Mouse (Mus musculus) bone marrow macrophage, adult 2 months (primary cell): ENCODE data around the gene Rc3h1. TPM values are rescaled to one million over a fixed set of nuclear protein-coding genes. Genes with fewer than 3 reads are reported as not detected.
A peak's percentile ranks its signal among the peaks of the same experiment; 100 is the strongest.

Experiments used
- H3K27ac ChIP-seq: 2 replicates; pipeline ENCODE4 v1.5.1; 2012; ENCODE audit warnings: low read depth, low read length; ENCODE audit not compliant: insufficient read depth
- H3K4me1 ChIP-seq: 2 replicates; pipeline ENCODE4 v1.6.1; 2012; ENCODE audit warnings: low read length; ENCODE audit not compliant: control insufficient read depth, insufficient read depth
- H3K4me3 ChIP-seq: 2 replicates; pipeline ENCODE4 v1.5.1; 2012; ENCODE audit warnings: mild to moderate bottlenecking, low read length, moderate library complexity; ENCODE audit not compliant: insufficient read depth
- CTCF ChIP-seq: IDR thresholded peaks from 2 replicates; pipeline ENCODE4 v1.5.1; 2012; ENCODE audit warnings: low read depth, mild to moderate bottlenecking, low read length, moderate library complexity
- POLR2A ChIP-seq: IDR thresholded peaks from 2 replicates; pipeline ENCODE4 v1.6.1; 2012; ENCODE audit warnings: mild to moderate bottlenecking, low read depth, low read length, borderline replicate concordance
- polyA plus RNA-seq: library from polyadenylated mRNA; stranded (reverse); fragments of >200 nt; gene quantifications from 2 replicates; pipeline ENCODE4 v1.2.4, GENCODE M21; 2012; ENCODE audit not compliant: missing spikeins, insufficient read depth, insufficient read length

Gene Rc3h1
- polyA plus RNA-seq, 1 experiment, result 23.0 TPM

DNA sequence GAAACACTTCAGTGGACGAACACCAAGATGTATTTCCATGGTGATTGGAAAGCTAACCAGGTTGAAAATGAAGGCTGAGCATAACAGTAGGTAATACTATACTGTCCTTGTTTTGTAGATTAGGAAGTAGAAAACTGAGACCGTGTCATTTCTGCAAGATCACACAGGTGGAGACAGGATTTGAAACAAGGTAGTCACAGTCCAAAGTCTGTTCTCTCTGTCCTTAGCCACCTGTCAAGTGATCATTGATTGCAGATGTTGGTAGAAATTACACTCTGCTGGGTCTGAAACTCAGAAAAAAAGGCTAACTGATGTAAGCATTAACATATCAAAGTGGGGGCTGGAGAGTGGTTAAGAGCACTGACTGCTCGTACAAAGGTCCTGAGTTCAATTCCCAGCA lies 21.9 kb upstream of the Rc3h1 start:
- H3K4me1 ChIP-seq, result peaks cover 11% of the 10 kb centered on the region
- TF ChIP-seq CTCF (no peak), POLR2A (no peak)
- no peak overlapping the region for H3K27ac ChIP-seq
- H3K4me3 ChIP-seq, result no peak overlapping the region

DNA sequence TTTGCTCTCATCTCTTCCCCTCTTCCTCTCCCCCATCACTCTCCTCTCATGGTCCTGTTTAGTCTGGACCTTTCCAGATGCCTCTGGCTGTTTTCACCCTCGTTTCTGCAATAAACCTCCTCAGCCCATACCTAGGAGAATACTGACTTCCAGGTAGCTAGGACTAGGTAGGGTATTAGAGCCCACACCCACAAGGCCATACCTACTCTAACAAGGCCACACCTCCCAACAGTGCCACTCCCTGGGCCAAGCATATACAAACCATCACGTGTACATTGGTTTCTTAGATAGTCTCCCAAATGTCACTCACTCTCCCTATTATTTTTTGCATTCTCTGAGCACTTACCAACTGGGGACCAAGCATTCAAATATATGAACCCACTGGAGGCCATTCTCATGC lies 21.2 kb upstream of the Rc3h1 start:
- TF ChIP-seq POLR2A (no peak), CTCF (no peak)
- H3K27ac ChIP-seq, result no peak overlapping the region
- peaks cover 11% of the 10 kb centered on the region for H3K4me1 ChIP-seq
- no peak overlapping the region for H3K4me3 ChIP-seq

DNA sequence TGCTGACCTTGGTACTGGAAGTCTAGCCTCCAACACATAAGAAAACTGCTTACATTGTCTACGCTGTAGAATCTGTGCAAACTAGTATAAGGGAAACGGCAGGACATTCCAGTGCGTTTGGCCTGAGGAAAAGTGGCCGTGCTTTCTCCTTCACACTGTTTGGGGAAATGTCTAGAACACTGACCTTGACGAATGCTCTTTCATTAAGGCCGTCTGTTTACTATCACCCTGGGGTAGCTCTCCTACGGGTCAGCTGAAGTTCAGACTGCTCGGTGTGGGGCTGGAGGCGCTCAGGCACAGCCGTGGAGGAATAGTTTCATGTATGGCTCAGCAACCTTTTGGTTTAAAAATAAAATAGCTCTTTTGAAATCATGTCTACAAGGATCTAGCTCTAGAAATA lies 6.5 kb upstream of the Rc3h1 start:
- H3K27ac ChIP-seq, result no peak overlapping the region
- H3K4me3 ChIP-seq, result no peak overlapping the region
- TF ChIP-seq POLR2A, result no peak
- TF ChIP-seq CTCF, result no peak
- H3K4me1 ChIP-seq, result no peaks in the 10 kb centered on the region

DNA sequence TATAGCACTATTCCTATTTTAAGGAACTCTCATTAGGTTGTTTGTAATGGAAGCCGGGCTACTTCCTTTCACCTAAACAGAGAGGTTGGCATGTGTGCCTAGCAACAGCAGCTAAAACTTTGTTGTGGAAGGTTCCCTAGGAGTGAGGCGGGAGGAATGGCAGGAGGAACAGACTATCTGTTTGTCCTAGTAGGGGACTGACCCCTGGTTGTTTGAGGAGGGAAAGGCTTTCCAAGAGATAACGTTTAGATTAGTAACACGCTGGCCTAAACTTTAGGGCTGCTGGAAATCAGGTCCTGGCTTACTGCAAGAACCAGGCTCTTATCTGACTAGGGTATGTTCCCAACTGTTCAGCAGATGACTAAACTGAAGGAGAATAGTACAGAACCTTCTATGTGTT lies 2.2 kb upstream of the Rc3h1 start:
- Histone ChIP-seq H3K4me3 (no peak overlapping the region), H3K4me1 (0 out of 2 replicates have a peak, but pooled peaks cover 2% of the 10 kb centered on the region), H3K27ac (no peak overlapping the region)
- TF ChIP-seq POLR2A, result no peak

DNA sequence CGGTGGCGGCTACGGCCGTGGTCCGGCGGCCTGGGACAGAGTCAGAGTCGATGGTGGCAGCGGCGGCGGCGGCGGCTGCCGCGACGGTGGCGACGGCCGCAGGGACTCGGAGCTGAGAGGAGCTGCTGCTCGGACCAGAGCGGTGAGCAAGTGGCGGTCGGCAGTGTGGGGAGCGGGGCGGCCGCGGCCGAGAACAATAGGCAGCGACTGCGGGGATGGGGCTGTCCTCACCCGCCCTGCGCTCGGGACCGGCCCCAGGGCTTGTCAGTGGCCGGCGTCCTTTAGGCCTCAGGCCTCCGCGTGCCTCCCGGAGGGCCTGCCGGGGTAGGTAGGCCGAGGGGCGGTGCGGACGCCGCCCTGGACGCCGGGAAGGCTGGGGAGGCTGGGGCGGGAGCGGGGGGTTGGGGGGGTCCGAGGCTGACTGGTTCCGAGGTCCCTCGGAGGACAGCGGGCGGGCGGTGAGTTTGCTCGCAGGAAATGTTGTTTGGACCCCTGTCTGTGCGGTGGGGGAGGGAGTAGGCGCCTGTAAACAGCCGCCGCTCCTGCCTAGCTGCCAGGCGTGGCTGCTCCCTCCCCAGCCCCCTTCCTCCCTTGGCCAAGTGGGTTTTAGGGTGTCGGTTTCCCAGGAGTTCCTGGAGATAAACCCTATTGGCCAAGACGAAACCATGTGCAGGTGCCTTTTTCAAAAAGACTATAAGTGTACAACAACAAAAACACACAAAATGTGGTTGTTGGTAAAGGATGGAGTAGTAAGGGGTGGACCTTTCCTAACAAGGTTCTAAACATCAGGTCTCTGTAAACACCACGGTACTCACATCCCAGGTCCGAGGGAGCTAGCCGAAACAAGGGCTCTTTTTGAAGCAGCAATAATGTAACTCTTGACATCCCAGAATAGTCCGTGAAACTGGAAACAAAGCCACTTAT lies 602 bp downstream of the Rc3h1 start:
- peak overlapping the region; percentile 56 for H3K27ac ChIP-seq
- H3K4me1 ChIP-seq, result peaks cover 10% of the 10 kb centered on the region
- TF ChIP-seq POLR2A, result no peak
- TF ChIP-seq CTCF, result no peak
- peak overlapping the region; percentile 73 for H3K4me3 ChIP-seq

DNA sequence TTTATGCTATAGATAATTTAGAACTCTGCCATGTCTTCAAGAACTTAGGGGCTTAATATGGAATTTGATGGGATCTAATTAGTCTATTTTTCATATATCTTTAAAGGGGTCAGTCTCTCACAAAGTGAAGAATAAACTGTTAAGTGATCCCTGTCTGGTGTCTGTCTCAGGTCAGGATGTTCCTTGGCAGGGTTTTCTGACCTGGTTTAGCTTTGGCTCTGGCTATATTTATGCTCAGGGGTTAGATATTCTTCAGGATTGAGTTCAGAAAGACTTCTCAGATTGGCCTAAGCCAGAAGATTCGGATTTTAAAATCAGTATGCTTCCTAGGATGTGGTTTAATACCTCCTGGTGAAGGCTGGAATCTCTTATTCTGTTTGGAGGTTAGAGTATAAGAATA lies 4.0 kb downstream of the Rc3h1 start:
- Histone ChIP-seq H3K4me1 (peaks cover 17% of the 10 kb centered on the region), H3K4me3 (no peak overlapping the region), H3K27ac (no peak overlapping the region)
- TF ChIP-seq CTCF, result no peak
- no peak for TF ChIP-seq POLR2A

DNA sequence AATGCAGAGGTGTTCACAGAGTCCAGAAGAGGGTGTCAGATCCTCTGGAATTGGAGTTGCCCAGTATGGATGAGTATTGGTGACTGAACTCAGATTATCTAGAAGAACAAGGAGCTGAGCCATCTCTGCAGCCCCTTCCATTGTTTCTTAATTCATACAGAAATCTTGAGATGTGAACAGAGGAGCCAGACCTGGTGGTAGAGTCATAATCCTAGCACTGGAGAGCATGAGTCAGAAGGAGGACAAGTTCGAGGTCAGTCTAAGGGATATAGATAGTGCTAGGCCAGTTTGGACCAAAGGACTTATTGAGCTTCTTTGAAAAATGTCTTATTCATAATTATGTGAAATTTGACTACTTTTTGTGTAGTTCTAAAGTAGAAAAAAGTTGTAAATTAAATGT lies 4.6 kb downstream of the Rc3h1 start:
- Histone ChIP-seq H3K27ac (no peak overlapping the region), H3K4me3 (no peak overlapping the region), H3K4me1 (peaks cover 21% of the 10 kb centered on the region)
- TF ChIP-seq POLR2A (no peak), CTCF (no peak)

DNA sequence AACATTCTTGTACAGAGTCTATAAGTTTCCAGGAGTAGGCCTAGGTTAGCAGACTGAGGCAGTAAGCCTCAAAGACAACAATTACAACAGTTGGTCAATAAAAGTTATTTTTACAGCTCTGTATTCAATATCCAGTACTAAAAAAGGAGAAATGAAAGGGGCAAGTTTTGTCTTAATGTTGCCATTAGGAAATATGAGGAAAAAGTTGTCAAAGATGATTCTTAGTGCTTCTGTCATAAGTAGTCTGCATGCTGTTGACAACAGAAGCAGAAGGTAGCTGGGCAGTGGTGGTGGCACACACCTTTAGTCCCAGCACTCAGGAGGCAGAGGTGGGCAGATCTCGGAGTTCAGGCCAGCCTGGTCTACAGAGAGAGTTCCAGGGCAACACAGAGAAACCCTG lies 13.2 kb downstream of the Rc3h1 start:
- TF ChIP-seq CTCF (no peak), POLR2A (no peak)
- Histone ChIP-seq H3K27ac (no peak overlapping the region), H3K4me3 (no peak overlapping the region), H3K4me1 (peaks cover 39% of the 10 kb centered on the region)

DNA sequence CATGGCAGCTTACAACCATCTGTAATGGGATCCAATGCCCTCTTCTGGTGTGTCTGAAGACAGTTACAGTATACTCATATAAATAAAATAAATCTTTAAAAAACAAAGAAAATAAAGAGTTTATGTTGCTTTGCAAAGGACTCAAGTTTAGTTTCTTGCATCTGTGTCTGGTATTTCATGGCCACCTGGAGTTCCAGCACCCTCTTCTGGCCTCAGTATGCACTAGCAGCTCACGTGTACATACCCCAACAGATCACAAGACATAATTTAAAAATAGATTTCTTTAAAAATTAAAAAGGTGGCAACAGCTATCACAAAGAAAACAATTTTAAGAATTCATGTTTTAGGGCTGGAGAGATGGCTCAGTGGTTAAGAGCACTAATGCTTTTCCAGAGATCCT lies 15.7 kb downstream of the Rc3h1 start:
- H3K4me3 ChIP-seq, result no peak overlapping the region
- TF ChIP-seq POLR2A (no peak), CTCF (no peak)
- H3K27ac ChIP-seq, result no peak overlapping the region
- H3K4me1 ChIP-seq, result peaks cover 28% of the 10 kb centered on the region

DNA sequence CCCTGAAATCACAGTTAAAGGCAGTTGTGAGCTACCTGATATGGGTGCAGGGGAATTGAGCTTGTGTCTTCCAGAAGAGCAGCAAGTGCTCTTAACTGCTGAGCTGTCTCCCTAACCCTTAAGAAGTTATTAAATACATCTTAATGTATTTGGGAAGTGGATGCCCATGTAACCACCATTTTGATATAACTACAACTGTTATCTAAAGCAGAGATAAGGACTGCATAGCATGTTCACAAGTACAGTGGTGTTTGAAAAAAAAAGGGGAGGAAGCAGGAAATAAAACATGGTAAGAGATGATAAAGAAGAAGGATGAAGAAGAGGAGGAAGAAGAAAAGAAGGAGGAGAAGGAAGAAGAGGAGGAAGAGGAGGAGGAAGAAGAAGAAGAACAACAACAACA lies 25.1 kb downstream of the Rc3h1 start:
- H3K27ac ChIP-seq, result no peak overlapping the region
- H3K4me1 ChIP-seq, result peaks cover 2% of the 10 kb centered on the region; the same call in 1 of the 2 replicates
- TF ChIP-seq POLR2A (no peak), CTCF (no peak)
- H3K4me3 ChIP-seq, result no peak overlapping the region

DNA sequence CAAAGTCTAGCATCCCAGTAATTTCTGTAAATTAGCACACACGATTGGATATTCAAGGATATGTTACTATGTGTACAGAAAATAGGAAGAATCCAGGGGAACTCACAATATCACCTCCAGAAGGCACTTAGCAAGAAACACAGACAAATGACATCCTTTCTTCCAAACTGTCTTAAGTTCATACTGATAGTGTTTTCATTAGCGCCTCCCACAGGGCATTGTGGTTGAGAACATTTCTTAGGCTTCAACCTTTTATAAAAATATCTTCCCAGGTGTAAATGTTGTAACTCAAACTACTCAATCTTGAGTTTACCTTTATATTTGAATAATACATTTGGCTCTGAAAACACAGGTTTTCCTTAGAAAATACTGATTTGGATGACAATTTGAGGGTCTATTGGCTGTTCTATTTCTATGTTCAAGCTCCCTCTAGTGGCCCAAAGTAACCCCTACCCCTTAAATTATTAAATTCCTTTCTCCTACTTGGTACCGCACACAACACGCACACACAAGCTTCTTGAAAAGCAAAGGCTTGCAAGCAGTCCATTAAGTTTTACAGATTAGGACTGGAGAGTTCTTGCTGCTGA lies 27.8 kb downstream of the Rc3h1 start:
- TF ChIP-seq CTCF, result no peak
- TF ChIP-seq POLR2A, result no peak
- no peak overlapping the region for H3K4me3 ChIP-seq
- no peak overlapping the region for H3K27ac ChIP-seq
- H3K4me1 ChIP-seq, result no peaks in the 10 kb centered on the region
